Mouse (Mus musculus) splenic B cell, adult 2 months (primary cell): ENCODE measurements at regions not wholly inside any gene's neighbourhood (a gene's known extent, or its start where the extent isn't known, plus 50 kb on each side); places are given as distances from the start of the nearest gene placed in this dataset.

ENCODE experiments used
- DNase-seq: peaks from one replicate; pipeline ENCODE4 v3.0.0-alpha.2; 2011; ENCODE audit warnings: low read depth, low spot score
- H3K27me3 ChIP-seq: 2 replicates; pipeline ENCODE4 v1.6.1; 2012; ENCODE audit warnings: mild to moderate bottlenecking, low read length, moderate library complexity, mixed read lengths; ENCODE audit not compliant: control insufficient read depth, poor library complexity, insufficient read depth, severe bottlenecking
- H3K36me3 ChIP-seq: 2 replicates; pipeline ENCODE4 v1.6.1; 2012; ENCODE audit warnings: mild to moderate bottlenecking, low read length, moderate library complexity, mixed read lengths; ENCODE audit not compliant: control insufficient read depth, poor library complexity, insufficient read depth, severe bottlenecking

DNA sequence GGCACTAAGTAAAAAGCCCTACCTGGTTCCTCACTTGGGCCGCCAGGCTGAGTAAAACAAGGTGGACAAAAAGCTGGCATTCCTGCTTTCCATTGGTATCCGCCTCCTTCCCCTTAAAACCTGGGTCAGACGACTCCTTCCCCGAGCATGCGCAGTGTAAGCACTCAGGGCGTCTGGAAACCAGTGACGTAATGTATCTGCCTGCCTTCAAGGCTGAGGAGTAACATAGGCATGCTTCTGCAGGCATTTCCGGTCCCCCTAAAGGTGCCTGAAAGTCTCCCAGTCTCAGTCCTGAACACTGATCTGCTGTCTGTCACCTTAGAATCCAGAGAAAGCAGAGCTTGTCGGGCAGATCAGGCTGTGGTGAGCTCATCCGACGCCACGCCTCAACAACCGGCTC, 140.7 kb downstream of the Cd24a start:
- no peak for DNase-seq
- H3K27me3 ChIP-seq, result no peaks in the 10 kb centered on the region
- no peaks in the 10 kb centered on the region for H3K36me3 ChIP-seq

DNA sequence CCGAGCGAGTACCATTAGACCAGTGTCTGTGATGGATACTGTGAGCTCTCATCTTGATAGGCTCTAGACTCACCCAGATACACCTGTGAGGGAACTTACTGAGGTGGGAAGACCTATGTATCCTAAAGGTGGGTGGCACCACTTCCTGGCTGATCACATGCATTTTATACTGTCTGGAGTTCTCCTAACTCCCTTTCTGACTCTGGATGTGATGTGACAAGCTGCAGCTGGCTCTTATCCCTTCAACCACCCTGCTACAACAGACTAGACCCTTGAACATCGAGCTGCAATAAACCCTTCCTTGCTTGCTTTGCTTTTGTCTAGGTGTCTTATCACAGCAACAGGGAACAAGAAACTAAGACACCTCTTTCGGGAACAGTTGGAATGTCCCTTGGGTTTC, 143.3 kb downstream of the Cd24a start:
- no peaks in the 10 kb centered on the region for H3K27me3 ChIP-seq
- DNase-seq, result no peak
- H3K36me3 ChIP-seq, result no peaks in the 10 kb centered on the region

DNA sequence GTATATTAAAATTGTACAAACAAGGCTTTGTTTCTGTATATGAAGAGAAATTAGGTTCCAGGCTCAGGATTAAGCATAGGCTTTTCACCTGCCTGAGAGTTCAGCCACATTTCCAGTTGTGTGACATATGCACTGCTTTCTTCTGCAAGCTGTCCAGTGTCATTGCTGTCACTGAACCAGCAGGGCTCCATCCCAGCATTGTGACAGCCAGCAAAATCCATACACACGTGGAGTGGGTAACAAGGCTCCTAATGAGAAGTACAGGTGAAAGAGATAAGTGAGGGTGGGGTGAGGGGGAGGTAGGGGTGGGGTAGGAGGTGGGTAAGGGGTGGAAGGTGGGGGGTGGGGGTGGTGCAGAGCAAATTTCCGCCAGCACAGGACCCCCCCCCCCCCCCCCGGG, 144.1 kb downstream of the Cd24a start:
- Histone ChIP-seq H3K27me3 (no peaks in the 10 kb centered on the region), H3K36me3 (no peaks in the 10 kb centered on the region)
- DNase-seq, result no peak

DNA sequence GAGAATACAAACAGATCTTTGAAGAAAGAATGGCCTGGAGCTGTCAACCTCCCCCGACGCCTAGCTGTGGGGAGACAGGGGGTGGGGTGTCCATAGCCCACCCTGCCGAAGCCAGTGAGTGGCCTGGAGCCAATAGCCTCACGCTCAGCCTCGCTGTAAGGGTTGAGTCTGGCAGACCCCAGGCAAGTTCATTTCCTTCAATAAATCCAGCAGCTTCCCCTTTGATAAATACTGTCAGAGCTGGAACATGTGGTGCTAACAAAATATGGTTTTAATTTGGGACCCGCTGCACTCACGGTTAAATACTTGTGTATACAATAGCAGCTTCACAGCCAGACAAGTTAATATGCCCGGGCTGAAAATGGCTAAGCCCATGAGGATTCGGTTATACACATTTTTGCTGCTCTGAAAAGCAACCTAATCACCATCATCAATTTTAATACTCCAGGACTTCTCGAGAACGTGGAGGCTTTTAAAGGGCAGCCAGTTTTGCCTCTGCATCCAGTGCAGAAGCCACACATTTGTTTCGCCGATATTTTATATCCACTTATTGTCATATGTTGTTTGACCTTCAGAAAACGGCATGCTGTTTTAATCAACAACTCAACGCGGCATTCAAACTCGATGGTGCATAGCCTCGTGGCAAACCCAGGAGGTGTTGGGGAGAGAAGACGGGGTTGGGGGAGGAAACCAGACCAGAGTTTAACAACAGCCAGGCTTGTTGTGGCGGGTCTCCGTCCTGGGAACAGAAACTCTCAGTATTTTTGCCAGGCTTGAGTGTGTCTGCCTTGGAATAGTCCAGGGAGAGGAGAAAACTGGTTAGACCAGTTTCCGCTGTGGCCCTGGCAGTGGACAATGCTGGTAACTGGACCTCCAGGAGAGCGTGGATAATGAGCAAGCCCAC, 144.9 kb downstream of the Cd24a start:
- Histone ChIP-seq H3K36me3 (no peaks in the 10 kb centered on the region), H3K27me3 (no peaks in the 10 kb centered on the region)
- no peak for DNase-seq

DNA sequence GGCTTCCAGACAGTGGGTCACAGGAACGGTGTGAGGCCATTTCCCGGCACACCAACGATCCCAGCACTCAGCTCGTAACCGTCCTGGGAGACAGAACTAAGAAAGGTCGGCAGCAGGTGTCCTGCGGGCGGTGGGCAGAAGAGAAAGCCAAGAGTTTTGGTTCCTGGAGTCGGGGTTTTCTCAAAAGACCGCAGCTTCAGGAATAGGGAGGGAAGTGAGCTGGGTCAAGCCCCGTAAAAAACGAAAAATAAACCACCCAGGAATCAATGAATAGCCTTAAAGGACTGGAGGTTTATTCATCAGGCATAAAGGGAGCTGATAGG, 145.5 kb downstream of the Cd24a start:
- Histone ChIP-seq H3K27me3 (no peaks in the 10 kb centered on the region), H3K36me3 (no peaks in the 10 kb centered on the region)
- no peak for DNase-seq

DNA sequence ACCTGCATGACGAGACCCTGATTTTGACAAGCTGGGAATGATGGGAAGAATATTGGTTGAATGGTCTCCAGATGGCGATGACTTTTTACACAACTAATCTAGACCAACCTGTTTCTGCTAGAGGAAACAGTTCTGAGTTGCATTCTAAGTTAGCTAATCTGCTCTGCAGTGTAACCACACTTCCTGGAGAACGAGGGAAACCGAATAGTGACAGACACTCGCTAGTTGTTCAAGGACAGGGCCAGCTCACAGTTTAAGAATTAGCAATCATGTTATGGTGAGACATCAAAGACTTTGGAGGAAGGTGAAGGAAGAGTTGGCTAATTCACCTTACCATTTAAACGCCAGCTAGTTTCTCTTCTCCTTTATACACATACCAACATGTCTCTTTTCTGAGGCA, 149.7 kb downstream of the Cd24a start:
- no peak for DNase-seq
- H3K27me3 ChIP-seq, result no peaks in the 10 kb centered on the region

DNA sequence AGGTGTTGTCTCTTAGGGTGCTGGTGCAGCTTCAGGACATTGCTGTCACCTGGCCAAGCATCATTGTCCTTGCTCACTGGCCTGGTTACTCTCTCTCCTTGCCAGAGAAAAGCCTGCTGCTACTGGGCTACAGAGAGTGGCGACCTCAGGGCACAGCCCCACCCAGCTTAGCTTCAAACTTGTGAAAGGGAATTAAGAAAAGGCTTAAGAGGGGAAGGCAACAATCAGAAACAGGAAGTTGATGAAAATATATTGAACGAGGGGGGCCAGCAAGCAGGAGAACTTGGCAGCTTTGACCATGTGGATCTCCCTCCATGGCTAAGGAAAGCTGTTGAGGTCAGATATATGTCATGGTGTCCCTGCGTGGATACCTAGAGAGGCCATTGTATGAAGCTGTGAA, 151.1 kb downstream of the Cd24a start:
- no peak for DNase-seq
- H3K36me3 ChIP-seq, result no peaks in the 10 kb centered on the region

More for the DNA sequence above, 149.7 kb downstream of the Cd24a start:
- no peaks in the 10 kb centered on the region for H3K36me3 ChIP-seq

DNA sequence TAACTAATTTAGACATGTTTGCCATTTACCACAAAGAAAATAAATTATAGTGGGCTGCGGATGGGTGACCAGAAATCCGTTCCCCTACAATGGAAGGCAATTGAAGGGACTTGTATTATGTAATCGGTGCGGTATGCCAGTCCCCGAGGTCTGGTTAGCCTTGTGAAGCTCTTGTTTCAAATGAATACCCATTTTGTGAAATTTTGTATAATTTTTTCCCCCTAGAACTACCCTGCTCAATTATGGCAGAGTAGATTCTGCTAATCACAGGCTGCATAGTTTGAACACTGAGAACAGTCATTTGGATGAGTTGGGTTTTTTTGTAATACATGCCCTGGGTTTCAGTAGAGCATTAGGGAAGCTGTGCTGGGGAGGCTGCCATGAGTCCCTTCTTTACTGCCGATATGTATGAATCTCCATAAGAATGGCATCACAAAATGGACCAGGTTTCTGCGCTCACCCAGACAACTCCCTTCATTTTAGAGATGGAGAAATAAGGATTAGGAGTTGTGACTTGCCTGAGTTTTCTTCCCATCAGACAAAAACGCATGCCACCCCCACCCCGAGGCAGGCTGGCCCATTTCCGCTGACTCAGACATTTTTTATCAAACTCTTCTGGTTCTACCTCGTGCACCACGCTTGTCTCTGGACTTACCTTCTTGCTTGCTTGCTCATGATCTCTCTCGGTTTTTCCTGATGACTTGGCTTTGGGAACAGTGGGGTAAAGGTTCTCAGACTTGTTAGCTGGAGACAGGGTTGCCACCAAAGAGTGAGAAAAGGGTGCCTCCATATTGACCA, 155.7 kb downstream of the Cd24a start:
- Histone ChIP-seq H3K27me3 (no peaks in the 10 kb centered on the region), H3K36me3 (no peaks in the 10 kb centered on the region)
- DNase-seq, result no peak

More for the DNA sequence above, 151.1 kb downstream of the Cd24a start:
- H3K27me3 ChIP-seq, result no peaks in the 10 kb centered on the region

DNA sequence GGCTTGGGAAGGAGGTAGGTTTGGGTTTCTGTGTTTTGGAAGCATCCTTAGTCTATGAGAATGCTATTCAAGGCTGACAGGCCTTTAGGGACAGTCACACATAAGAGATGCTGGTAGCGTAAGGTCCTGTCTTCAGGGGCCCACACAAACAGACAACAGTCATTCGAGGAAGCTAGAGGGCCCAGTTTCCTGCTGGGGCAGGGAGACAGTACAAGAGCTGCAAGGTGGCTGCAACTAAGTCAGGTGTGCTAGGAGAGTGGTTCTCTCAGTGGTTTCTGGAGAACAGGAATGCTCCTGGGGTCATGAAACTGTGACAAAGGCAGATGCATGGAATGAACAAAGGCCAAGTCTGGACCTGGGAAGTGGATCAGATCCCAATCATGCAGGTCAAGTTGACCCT, 161.1 kb downstream of the Cd24a start:
- DNase-seq, result no peak
- no peaks in the 10 kb centered on the region for H3K36me3 ChIP-seq

DNA sequence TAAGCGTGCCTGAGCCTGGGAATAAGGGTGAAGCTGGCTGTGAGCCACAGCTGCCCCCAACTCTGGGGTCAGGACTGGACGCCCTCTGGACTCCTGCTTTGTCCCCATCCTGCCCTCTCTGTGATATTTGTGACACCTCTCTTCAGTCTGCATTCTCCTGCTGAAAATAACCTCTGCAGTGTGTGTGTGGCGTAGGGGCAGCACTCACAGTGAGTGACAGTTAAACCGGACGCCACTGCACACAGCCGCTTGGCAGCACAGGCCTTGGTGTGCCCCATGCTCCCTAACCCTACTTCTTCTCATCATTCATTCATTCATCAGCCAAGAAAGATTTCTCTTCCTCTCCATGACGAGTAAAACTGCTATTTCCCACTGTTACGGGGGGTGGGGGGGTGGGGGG, 161.6 kb downstream of the Cd24a start:
- no peaks in the 10 kb centered on the region for H3K36me3 ChIP-seq
- H3K27me3 ChIP-seq, result no peaks in the 10 kb centered on the region
- DNase-seq, result no peak

More for the DNA sequence above, 161.1 kb downstream of the Cd24a start:
- no peaks in the 10 kb centered on the region for H3K27me3 ChIP-seq

DNA sequence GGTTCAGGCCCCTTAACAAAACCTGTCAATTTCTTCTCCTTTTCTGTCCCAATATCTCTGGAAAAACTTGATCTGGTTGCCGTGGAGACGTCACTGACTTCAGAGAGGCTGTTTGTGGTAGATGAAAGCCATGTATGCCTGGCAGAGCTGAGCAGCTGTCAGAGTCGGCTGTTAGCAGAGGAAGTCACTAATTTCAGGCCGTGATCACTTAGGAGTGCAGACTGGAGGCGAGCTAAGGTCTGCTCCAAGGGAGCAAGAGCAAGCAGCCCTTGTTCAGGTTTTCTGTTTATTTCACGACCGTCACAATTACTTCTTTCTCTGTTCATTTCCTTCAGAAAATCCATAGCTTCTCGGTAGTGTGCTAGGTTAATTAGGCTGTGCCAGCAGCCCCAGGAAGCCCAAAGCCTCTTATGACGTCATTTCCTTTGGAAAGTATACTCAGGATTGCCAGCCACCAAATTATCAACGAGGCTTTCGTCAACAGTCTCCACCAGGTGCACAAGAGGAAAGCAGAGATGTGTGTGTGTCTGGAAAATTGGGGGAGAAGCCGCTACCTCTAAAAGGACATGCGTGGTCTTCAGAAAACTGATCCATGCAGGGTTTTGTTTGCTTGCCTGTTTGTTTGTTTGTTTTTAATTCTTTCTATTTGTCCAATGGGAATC, 161.2 kb downstream of the Qrsl1 start:
- Histone ChIP-seq H3K36me3 (no peaks in the 10 kb centered on the region), H3K27me3 (no peaks in the 10 kb centered on the region)
- peak; percentile 71 for DNase-seq

DNA sequence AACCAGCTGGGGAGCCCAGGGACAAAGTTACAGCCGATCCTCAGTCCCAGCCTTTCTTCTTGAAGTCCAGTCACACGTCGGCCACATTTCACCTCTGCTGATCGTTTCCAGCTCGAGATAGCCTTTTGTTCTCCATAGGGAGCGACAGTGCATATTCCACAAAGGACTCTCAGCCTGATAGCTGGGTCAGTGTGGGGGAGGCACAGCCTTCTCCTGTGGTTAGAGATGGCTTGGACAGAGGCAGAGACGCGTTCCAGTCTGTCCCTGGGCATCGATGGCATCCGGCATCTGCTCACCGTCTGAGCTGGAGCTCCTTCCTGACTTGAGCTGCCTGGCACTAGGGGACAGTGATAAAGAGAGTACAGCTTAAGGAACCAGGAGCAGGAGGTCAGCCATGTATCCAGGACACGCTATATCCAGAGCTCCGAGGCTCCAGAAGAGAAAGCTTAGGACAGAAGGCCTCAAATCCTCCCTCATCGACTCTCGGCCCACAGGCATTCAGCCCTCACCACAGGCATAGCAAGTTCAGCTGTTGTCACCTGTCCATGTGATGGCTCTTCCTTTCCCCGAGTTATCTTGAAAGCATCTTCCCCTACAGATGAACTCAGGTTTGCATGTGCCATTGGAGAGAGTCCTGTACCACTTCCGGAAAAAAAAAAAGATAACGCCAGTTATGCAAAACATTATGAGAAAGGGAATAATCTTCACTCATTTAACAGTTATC, 160.0 kb downstream of the Qrsl1 start:
- Histone ChIP-seq H3K36me3 (no peaks in the 10 kb centered on the region), H3K27me3 (no peaks in the 10 kb centered on the region)
- peak; percentile 59 for DNase-seq

DNA sequence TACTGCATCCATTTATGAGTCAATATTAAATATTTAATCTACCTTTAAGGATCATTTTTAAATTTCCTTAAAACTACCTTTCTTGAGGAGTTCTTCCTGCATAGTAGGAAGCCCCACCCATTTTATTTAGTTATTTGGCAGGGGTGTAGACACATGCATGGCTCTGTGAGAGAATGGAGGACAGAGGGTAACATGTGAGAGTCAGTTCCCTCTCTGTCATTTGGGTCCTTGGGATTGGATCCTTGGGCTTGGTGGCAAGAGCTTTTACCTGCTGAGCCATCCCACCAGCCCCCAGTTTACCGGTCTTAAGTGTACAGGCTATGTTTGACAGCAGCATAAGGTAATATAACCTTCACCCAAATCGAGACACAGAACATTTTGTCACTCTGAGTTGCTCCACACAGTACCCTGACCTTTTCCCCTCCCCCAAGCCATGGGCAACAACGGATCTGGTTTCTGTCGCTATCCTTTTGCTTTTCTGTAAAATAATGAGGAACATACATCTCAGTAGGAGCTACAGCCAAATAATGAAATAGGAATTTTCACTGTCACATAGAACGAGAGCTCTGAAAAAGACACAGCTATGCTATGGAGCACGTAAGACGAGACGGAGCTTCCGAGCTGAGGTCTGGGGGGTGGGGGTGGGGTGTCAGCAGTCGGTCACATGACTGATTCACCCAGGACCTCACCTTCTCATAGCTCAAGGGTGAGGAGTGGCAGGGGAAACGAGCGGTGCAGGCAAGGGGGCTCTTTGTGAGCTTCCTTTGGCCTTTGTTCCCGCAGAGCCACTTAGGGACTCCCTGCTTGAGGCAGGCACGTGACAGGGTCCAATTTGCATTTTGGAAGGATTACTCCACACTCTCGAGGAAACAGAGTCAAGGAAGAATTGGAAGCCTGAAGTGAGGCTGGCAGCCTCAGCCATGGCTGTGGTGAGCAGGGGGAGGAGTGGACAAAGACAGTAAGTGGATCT, 159.2 kb downstream of the Qrsl1 start:
- Histone ChIP-seq H3K36me3 (no peaks in the 10 kb centered on the region), H3K27me3 (no peaks in the 10 kb centered on the region)
- DNase-seq, result peak; percentile 76
